Mouse (Mus musculus) megakaryocyte, embryonic 14.5 days (primary cell): ENCODE results near the gene Srebf1.

Experiments used
- FLI1 ChIP-seq: IDR thresholded peaks from 2 replicates; pipeline ENCODE4 v1.6.1; 2012; ENCODE audit warnings: low read length, inconsistent platforms, mixed read lengths
- GATA1 ChIP-seq: IDR thresholded peaks from 3 replicates; pipeline ENCODE4 v1.6.1; 2012; ENCODE audit warnings: mixed read lengths, low read length, inconsistent platforms, borderline replicate concordance

GRCm38 (mm10) chr11:60176182-60176974 lies 46.0 kb downstream of the Srebf1 start:
- TF ChIP-seq FLI1 (no peak), GATA1 (no peak)
